Mouse (Mus musculus) small intestine, adult 2 months (tissue): ENCODE measurements around the gene Med24.

ENCODE experiments used
- CTCF ChIP-seq: fragments of 200-500 bp; IDR thresholded peaks from 2 replicates; pipeline ENCODE4 v1.5.1; 2012; ENCODE audit warnings: low read depth, mild to moderate bottlenecking, control low read depth, inconsistent platforms, low read length, moderate library complexity, mixed read lengths; ENCODE audit not compliant: insufficient replicate concordance, insufficient read length; ENCODE audit errors: extremely low read depth
- POLR2A ChIP-seq: fragments of 200-500 bp; IDR thresholded peaks from 2 replicates; pipeline ENCODE4 v1.6.1; 2012; ENCODE audit warnings: low read depth, mild to moderate bottlenecking, control low read depth, inconsistent platforms, low read length, moderate library complexity

- TF ChIP-seq POLR2A (no peak), CTCF (no peak)
These were observed 48.7 kb upstream of the Med24 start for GRCm38 (mm10) chr11:98777888-98778287.
